Mouse (Mus musculus): ENCODE data around the gene Nr6a1. TPM values are rescaled to one million over a fixed set of nuclear protein-coding genes. Genes with fewer than 3 reads are reported as not detected.
A peak's percentile ranks its signal among the peaks of the same experiment; 100 is the strongest.

Gene Nr6a1
- polyA plus RNA-seq, 1 experiment from 2014 or later: 0.84 TPM

- ATAC-seq: peak; percentile 39; the same call in 1 of the 2 replicates
- H3K27me3 ChIP-seq (ENCODE audit: control insufficient read depth, insufficient read depth, low read depth, low read length): no peaks in the 10 kb centered on the region
- H3K9me3 ChIP-seq (replicated peaks; ENCODE audit: control insufficient read depth, low read length, poor library complexity, severe bottlenecking): no peaks in the 10 kb centered on the region
- H3K4me2 ChIP-seq (ENCODE audit: low read length): no peak overlapping the region
- WGBS: 80% methylated on average over 3 of the region's 3 CpGs
- H3K27ac ChIP-seq (ENCODE audit: low read length): no peak overlapping the region
- peaks cover 3% of the 10 kb centered on the region; the same call in 1 of the 2 replicates for H3K4me1 ChIP-seq (ENCODE audit: control insufficient read depth, insufficient read depth, low read length)
- H3K36me3 ChIP-seq (ENCODE audit: control insufficient read depth, insufficient read depth, low read length): no peaks in the 10 kb centered on the region
- no peak overlapping the region for H3K4me3 ChIP-seq (ENCODE audit: low read depth, low read length)
- no peak overlapping the region for H3K9ac ChIP-seq (ENCODE audit: low read depth, low read length)
Measured at GRCm38 (mm10) chr2:38739847-38740246, 187.6 kb downstream of the Nr6a1 start.

GRCm38 (mm10) chr2:38739410-38739809, 188.1 kb downstream of the Nr6a1 start:
- ATAC-seq: peak; percentile 82
- H3K27me3 ChIP-seq (ENCODE audit: control insufficient read depth, insufficient read depth, low read depth, low read length): no peaks in the 10 kb centered on the region
- peaks cover 3% of the 10 kb centered on the region; the same call in 1 of the 2 replicates for H3K4me1 ChIP-seq (ENCODE audit: control insufficient read depth, insufficient read depth, low read length)
- no peak overlapping the region for H3K27ac ChIP-seq (ENCODE audit: low read length)
- H3K9me3 ChIP-seq (replicated peaks; ENCODE audit: control insufficient read depth, low read length, poor library complexity, severe bottlenecking): no peaks in the 10 kb centered on the region
- no peak overlapping the region for H3K9ac ChIP-seq (ENCODE audit: low read depth, low read length)
- 12% methylated on average over 7 of the region's 7 CpGs for WGBS
- H3K4me2 ChIP-seq (ENCODE audit: low read length): no peak overlapping the region
- H3K36me3 ChIP-seq (ENCODE audit: control insufficient read depth, insufficient read depth, low read length): no peaks in the 10 kb centered on the region
- no peak overlapping the region for H3K4me3 ChIP-seq (ENCODE audit: low read depth, low read length)

GRCm38 (mm10) chr2:38738601-38739301, 188.7 kb downstream of the Nr6a1 start:
- Histone ChIP-seq H3K36me3 (ENCODE audit: control insufficient read depth, insufficient read depth, low read length) (peaks cover 3% of the 10 kb centered on the region; the same call in 1 of the 2 replicates), H3K9ac (ENCODE audit: low read depth, low read length) (no peak overlapping the region; the same call in 1 of the 2 replicates), H3K27me3 (ENCODE audit: control insufficient read depth, insufficient read depth, low read depth, low read length) (no peaks in the 10 kb centered on the region), H3K27ac (ENCODE audit: low read length) (no peak overlapping the region), H3K9me3 (replicated peaks; ENCODE audit: control insufficient read depth, low read length, poor library complexity, severe bottlenecking) (no peaks in the 10 kb centered on the region), H3K4me2 (ENCODE audit: low read length) (no peak overlapping the region), H3K4me3 (ENCODE audit: low read depth, low read length) (no peak overlapping the region), H3K4me1 (ENCODE audit: control insufficient read depth, insufficient read depth, low read length) (0 out of 2 replicates have a peak, but pooled peaks cover 3% of the 10 kb centered on the region)
- ATAC-seq: peak; percentile 21; the same call in 1 of the 2 replicates
- WGBS: 54% methylated on average over 14 of the region's 14 CpGs

- no peaks in the 10 kb centered on the region for H3K9me3 ChIP-seq (replicated peaks; ENCODE audit: control insufficient read depth, low read length, poor library complexity, severe bottlenecking)
- H3K36me3 ChIP-seq (ENCODE audit: control insufficient read depth, insufficient read depth, low read length): peaks cover 3% of the 10 kb centered on the region; the same call in 1 of the 2 replicates
- H3K4me1 ChIP-seq (ENCODE audit: control insufficient read depth, insufficient read depth, low read length): 0 out of 2 replicates have a peak, but pooled peaks cover 3% of the 10 kb centered on the region
- no peak overlapping the region for H3K4me3 ChIP-seq (ENCODE audit: low read depth, low read length)
- H3K9ac ChIP-seq (ENCODE audit: low read depth, low read length): no peak overlapping the region
- no peak overlapping the region for H3K27ac ChIP-seq (ENCODE audit: low read length)
- no peaks in the 10 kb centered on the region for H3K27me3 ChIP-seq (ENCODE audit: control insufficient read depth, insufficient read depth, low read depth, low read length)
- ATAC-seq: no peak
- H3K4me2 ChIP-seq (ENCODE audit: low read length): no peak overlapping the region
Measured at GRCm38 (mm10) chr2:38735740-38736139, 191.7 kb downstream of the Nr6a1 start.

- Histone ChIP-seq H3K4me2 (ENCODE audit: low read length) (no peak overlapping the region), H3K9ac (ENCODE audit: low read depth, low read length) (no peak overlapping the region), H3K4me3 (ENCODE audit: low read depth, low read length) (no peak overlapping the region), H3K36me3 (ENCODE audit: control insufficient read depth, insufficient read depth, low read length) (peaks cover 3% of the 10 kb centered on the region; the same call in 1 of the 2 replicates), H3K9me3 (replicated peaks; ENCODE audit: control insufficient read depth, low read length, poor library complexity, severe bottlenecking) (no peaks in the 10 kb centered on the region), H3K4me1 (ENCODE audit: control insufficient read depth, insufficient read depth, low read length) (0 out of 2 replicates have a peak, but pooled peaks cover 3% of the 10 kb centered on the region), H3K27me3 (ENCODE audit: control insufficient read depth, insufficient read depth, low read depth, low read length) (no peaks in the 10 kb centered on the region), H3K27ac (ENCODE audit: low read length) (no peak overlapping the region)
- WGBS: 82% methylated on average over 5 of the region's 5 CpGs
- no peak for ATAC-seq
Measured at GRCm38 (mm10) chr2:38734721-38735120, 192.8 kb downstream of the Nr6a1 start.

GRCm38 (mm10) chr2:38730331-38730827, 197.1 kb downstream of the Nr6a1 start:
- 92% methylated on average over 6 of the region's 6 CpGs for WGBS
- Histone ChIP-seq H3K4me3 (ENCODE audit: low read depth, low read length) (no peak overlapping the region), H3K36me3 (ENCODE audit: control insufficient read depth, insufficient read depth, low read length) (peaks cover 3% of the 10 kb centered on the region; the same call in 1 of the 2 replicates), H3K4me2 (ENCODE audit: low read length) (no peak overlapping the region), H3K4me1 (ENCODE audit: control insufficient read depth, insufficient read depth, low read length) (no peaks in the 10 kb centered on the region), H3K9ac (ENCODE audit: low read depth, low read length) (no peak overlapping the region), H3K9me3 (replicated peaks; ENCODE audit: control insufficient read depth, low read length, poor library complexity, severe bottlenecking) (no peaks in the 10 kb centered on the region), H3K27ac (ENCODE audit: low read length) (no peak overlapping the region), H3K27me3 (ENCODE audit: control insufficient read depth, insufficient read depth, low read depth, low read length) (no peaks in the 10 kb centered on the region)
- no peak for ATAC-seq

- no peak for ATAC-seq
- WGBS: 44% methylated on average over 3 of the region's 3 CpGs
- H3K27ac ChIP-seq (ENCODE audit: low read length): no peak overlapping the region
Measured at GRCm38 (mm10) chr2:38725427-38725826, 202.1 kb downstream of the Nr6a1 start.

GRCm38 (mm10) chr2:38723378-38723777, 204.1 kb downstream of the Nr6a1 start:
- no peak overlapping the region for H3K9ac ChIP-seq (ENCODE audit: low read depth, low read length)
- 0 out of 2 replicates have a peak, but pooled peaks have one; percentile 32 for ATAC-seq
- H3K4me1 ChIP-seq (ENCODE audit: control insufficient read depth, insufficient read depth, low read length): no peaks in the 10 kb centered on the region
- 72% methylated on average over 4 of the region's 4 CpGs for WGBS
- H3K4me2 ChIP-seq (ENCODE audit: low read length): no peak overlapping the region
- H3K4me3 ChIP-seq (ENCODE audit: low read depth, low read length): no peak overlapping the region
- no peak overlapping the region for H3K27ac ChIP-seq (ENCODE audit: low read length)
- no peaks in the 10 kb centered on the region for H3K36me3 ChIP-seq (ENCODE audit: control insufficient read depth, insufficient read depth, low read length)
- no peaks in the 10 kb centered on the region for H3K9me3 ChIP-seq (replicated peaks; ENCODE audit: control insufficient read depth, low read length, poor library complexity, severe bottlenecking)
- H3K27me3 ChIP-seq (ENCODE audit: control insufficient read depth, insufficient read depth, low read depth, low read length): no peaks in the 10 kb centered on the region

More at GRCm38 (mm10) chr2:38725427-38725826, 202.1 kb downstream of the Nr6a1 start:
- Histone ChIP-seq H3K9me3 (replicated peaks; ENCODE audit: control insufficient read depth, low read length, poor library complexity, severe bottlenecking) (no peaks in the 10 kb centered on the region), H3K36me3 (ENCODE audit: control insufficient read depth, insufficient read depth, low read length) (no peaks in the 10 kb centered on the region), H3K27me3 (ENCODE audit: control insufficient read depth, insufficient read depth, low read depth, low read length) (no peaks in the 10 kb centered on the region), H3K4me1 (ENCODE audit: control insufficient read depth, insufficient read depth, low read length) (no peaks in the 10 kb centered on the region), H3K4me3 (ENCODE audit: low read depth, low read length) (no peak overlapping the region), H3K4me2 (ENCODE audit: low read length) (no peak overlapping the region), H3K9ac (ENCODE audit: low read depth, low read length) (no peak overlapping the region)

GRCm38 (mm10) chr2:38722076-38722475, 205.4 kb downstream of the Nr6a1 start:
- Histone ChIP-seq H3K9ac (ENCODE audit: low read depth, low read length) (no peak overlapping the region), H3K9me3 (replicated peaks; ENCODE audit: control insufficient read depth, low read length, poor library complexity, severe bottlenecking) (no peaks in the 10 kb centered on the region), H3K4me1 (ENCODE audit: control insufficient read depth, insufficient read depth, low read length) (no peaks in the 10 kb centered on the region), H3K4me3 (ENCODE audit: low read depth, low read length) (no peak overlapping the region), H3K27ac (ENCODE audit: low read length) (no peak overlapping the region), H3K36me3 (ENCODE audit: control insufficient read depth, insufficient read depth, low read length) (no peaks in the 10 kb centered on the region), H3K27me3 (ENCODE audit: control insufficient read depth, insufficient read depth, low read depth, low read length) (no peaks in the 10 kb centered on the region), H3K4me2 (ENCODE audit: low read length) (no peak overlapping the region)
- ATAC-seq: no peak
- WGBS: 26% methylated on average over 4 of the region's 4 CpGs
